Mouse (Mus musculus) layer of hippocampus, postnatal 25 days (tissue): ENCODE data around the gene Cdx4. TPM values are rescaled to one million over a fixed set of nuclear protein-coding genes. Genes with fewer than 3 reads are reported as not detected.

Experiments used
- DNase-seq, 2 experiments: peaks; one replicate each; pipeline ENCODE4 v3.0.0; 2022; ENCODE audit warnings: mixed read lengths in 2 of 2, low spot score in 1 of 2; ENCODE audit errors: extremely low spot score in 1 of 2
- total RNA-seq, 2 experiments: library from RNA; stranded (reverse); gene quantifications; 2 replicates each; pipeline ENCODE4 v1.2.3; 2021

The Cdx4 gene
- total RNA-seq, 2 experiments from 2014 or later = not detected

DNA sequence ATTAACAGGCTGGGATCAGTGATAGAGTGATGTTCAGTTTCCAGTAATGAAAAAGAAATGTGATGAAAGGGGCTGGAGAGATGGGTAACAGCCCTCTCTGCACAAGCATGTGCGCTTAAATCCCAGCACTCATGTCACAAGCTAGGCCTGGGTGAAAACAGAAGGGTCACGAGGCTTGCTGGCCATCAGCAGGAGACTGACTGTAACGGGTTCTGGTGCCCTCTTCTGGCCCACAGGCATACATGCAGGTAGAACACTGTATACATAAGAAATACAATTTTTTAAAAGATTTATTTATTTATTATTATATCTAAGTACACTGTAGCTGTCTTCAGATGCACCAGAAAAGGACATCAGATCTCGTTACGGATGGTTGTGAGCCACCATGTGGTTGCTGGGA lies 53.1 kb downstream of the Cdx4 start:
- no peak for DNase-seq

Other genes with a start within 250 kb of the Cdx4 start
- 10 to 100 TPM; 81.3 to 83.3 TPM for gene Nap1l2, start 134.8 kb upstream of the Cdx4 start, total RNA-seq
- gene Chic1, start 35.1 kb downstream of the Cdx4 start, total RNA-seq = 10 to 100 TPM; 17.2 to 19.3 TPM
- under 1 TPM in 1 of 2 experiments, not detected in 1; 0.47 TPM for gene Tsx, start 93.1 kb downstream of the Cdx4 start, total RNA-seq
- gene Gm26992, start 100.6 kb downstream of the Cdx4 start, total RNA-seq = 1 to 10 TPM in 1 of 2 experiments, not detected in 1; 1.4 TPM